Mouse (Mus musculus): ENCODE results near the gene Slc7a11. TPM values are rescaled to one million over a fixed set of nuclear protein-coding genes. Genes with fewer than 3 reads are reported as not detected.

Slc7a11 gene
- polyA plus RNA-seq, 1 experiment, result 3.4 TPM

- TF ChIP-seq POLR2A (IDR thresholded peaks at IDR 0.05; ENCODE audit: borderline replicate concordance, extremely low read depth, insufficient read depth, insufficient read length, poor library complexity, severe bottlenecking), result no peak
- TF ChIP-seq CTCF (IDR thresholded peaks at IDR 0.05; ENCODE audit: borderline replicate concordance, extremely low read depth, insufficient read depth, insufficient read length), result no peak
- peak; percentile 98 for DNase-seq (ENCODE audit: low read depth)
Measured at GRCm38 (mm10) chr3:50014396-50014795, 429.0 kb downstream of the Slc7a11 start.

- DNase-seq (ENCODE audit: low read depth), result no peak
Measured at GRCm38 (mm10) chr3:50012012-50012411, 431.4 kb downstream of the Slc7a11 start.

GRCm38 (mm10) chr3:50003970-50004683, 439.3 kb downstream of the Slc7a11 start:
- peak; percentile 88 for DNase-seq (ENCODE audit: low read depth)
- TF ChIP-seq POLR2A (IDR thresholded peaks at IDR 0.05; ENCODE audit: borderline replicate concordance, extremely low read depth, insufficient read depth, insufficient read length, poor library complexity, severe bottlenecking) (no peak), CTCF (IDR thresholded peaks at IDR 0.05; ENCODE audit: borderline replicate concordance, extremely low read depth, insufficient read depth, insufficient read length) (no peak)

More at GRCm38 (mm10) chr3:50012012-50012411, 431.4 kb downstream of the Slc7a11 start:
- TF ChIP-seq POLR2A (IDR thresholded peaks at IDR 0.05; ENCODE audit: borderline replicate concordance, extremely low read depth, insufficient read depth, insufficient read length, poor library complexity, severe bottlenecking) (no peak), CTCF (IDR thresholded peaks at IDR 0.05; ENCODE audit: borderline replicate concordance, extremely low read depth, insufficient read depth, insufficient read length) (no peak)

GRCm38 (mm10) chr3:50002067-50002466, 441.3 kb downstream of the Slc7a11 start:
- DNase-seq (ENCODE audit: low read depth), result no peak
- TF ChIP-seq CTCF (IDR thresholded peaks at IDR 0.05; ENCODE audit: borderline replicate concordance, extremely low read depth, insufficient read depth, insufficient read length) (no peak), POLR2A (IDR thresholded peaks at IDR 0.05; ENCODE audit: borderline replicate concordance, extremely low read depth, insufficient read depth, insufficient read length, poor library complexity, severe bottlenecking) (no peak)

GRCm38 (mm10) chr3:50001635-50002034, 441.8 kb downstream of the Slc7a11 start:
- no peak for TF ChIP-seq CTCF (IDR thresholded peaks at IDR 0.05; ENCODE audit: borderline replicate concordance, extremely low read depth, insufficient read depth, insufficient read length)
- no peak for TF ChIP-seq POLR2A (IDR thresholded peaks at IDR 0.05; ENCODE audit: borderline replicate concordance, extremely low read depth, insufficient read depth, insufficient read length, poor library complexity, severe bottlenecking)
- no peak for DNase-seq (ENCODE audit: low read depth)

- no peak for TF ChIP-seq CTCF (IDR thresholded peaks at IDR 0.05; ENCODE audit: borderline replicate concordance, extremely low read depth, insufficient read depth, insufficient read length)
- no peak for TF ChIP-seq POLR2A (IDR thresholded peaks at IDR 0.05; ENCODE audit: borderline replicate concordance, extremely low read depth, insufficient read depth, insufficient read length, poor library complexity, severe bottlenecking)
- DNase-seq (ENCODE audit: low read depth), result no peak
Measured at GRCm38 (mm10) chr3:49992891-49993290, 450.5 kb downstream of the Slc7a11 start.

GRCm38 (mm10) chr3:49987236-49987635, 456.2 kb downstream of the Slc7a11 start:
- no peak for TF ChIP-seq POLR2A (IDR thresholded peaks at IDR 0.05; ENCODE audit: borderline replicate concordance, extremely low read depth, insufficient read depth, insufficient read length, poor library complexity, severe bottlenecking)
- no peak for TF ChIP-seq CTCF (IDR thresholded peaks at IDR 0.05; ENCODE audit: borderline replicate concordance, extremely low read depth, insufficient read depth, insufficient read length)
- DNase-seq (ENCODE audit: low read depth), result no peak

- DNase-seq (ENCODE audit: low read depth), result no peak
- no peak for TF ChIP-seq CTCF (IDR thresholded peaks at IDR 0.05; ENCODE audit: borderline replicate concordance, extremely low read depth, insufficient read depth, insufficient read length)
- no peak for TF ChIP-seq POLR2A (IDR thresholded peaks at IDR 0.05; ENCODE audit: borderline replicate concordance, extremely low read depth, insufficient read depth, insufficient read length, poor library complexity, severe bottlenecking)
Measured at GRCm38 (mm10) chr3:49984795-49985194, 458.6 kb downstream of the Slc7a11 start.

GRCm38 (mm10) chr3:49983429-49984268, 459.8 kb downstream of the Slc7a11 start:
- TF ChIP-seq CTCF (IDR thresholded peaks at IDR 0.05; ENCODE audit: borderline replicate concordance, extremely low read depth, insufficient read depth, insufficient read length) (no peak), POLR2A (IDR thresholded peaks at IDR 0.05; ENCODE audit: borderline replicate concordance, extremely low read depth, insufficient read depth, insufficient read length, poor library complexity, severe bottlenecking) (no peak)
- DNase-seq (ENCODE audit: low read depth), result peak; percentile 39

- TF ChIP-seq POLR2A (IDR thresholded peaks at IDR 0.05; ENCODE audit: borderline replicate concordance, extremely low read depth, insufficient read depth, insufficient read length, poor library complexity, severe bottlenecking) (no peak), CTCF (IDR thresholded peaks at IDR 0.05; ENCODE audit: borderline replicate concordance, extremely low read depth, insufficient read depth, insufficient read length) (no peak)
- no peak for DNase-seq (ENCODE audit: low read depth)
Measured at GRCm38 (mm10) chr3:49973994-49974393, 469.4 kb downstream of the Slc7a11 start.

GRCm38 (mm10) chr3:49965569-49965968, 477.8 kb downstream of the Slc7a11 start:
- DNase-seq (ENCODE audit: low read depth), result no peak

More at GRCm38 (mm10) chr3:49965569-49965968, 477.8 kb downstream of the Slc7a11 start:
- no peak for TF ChIP-seq POLR2A (IDR thresholded peaks at IDR 0.05; ENCODE audit: borderline replicate concordance, extremely low read depth, insufficient read depth, insufficient read length, poor library complexity, severe bottlenecking)
- TF ChIP-seq CTCF (IDR thresholded peaks at IDR 0.05; ENCODE audit: borderline replicate concordance, extremely low read depth, insufficient read depth, insufficient read length), result no peak

Measured in brain, embryonic 14.5 days (tissue).